Mouse (Mus musculus) left cerebral cortex, postnatal 36 days (tissue): ENCODE results near the gene Pom121l2. TPM values are rescaled to one million over a fixed set of nuclear protein-coding genes. Genes with fewer than 3 reads are reported as not detected.

Experiments used
- DNase-seq, 2 experiments: peaks; one replicate each; pipeline ENCODE4 v3.0.0; 2021 to 2022; ENCODE audit warnings: low spot score in 2 of 2, mixed read lengths in 1 of 2
- intact Hi-C: fragments of 180-260 bp; cut with DNase I; formaldehyde crosslinking; loops from one replicate; pipeline ENCODE4 v1.15.1; 2025
- total RNA-seq, 2 experiments: library from RNA; stranded (reverse); gene quantifications; 2 replicates each; pipeline ENCODE4 v1.2.3; 2021

Gene Pom121l2
- total RNA-seq, 2 experiments from 2014 or later: not detected

GRCm38 (mm10) chr13:22009642-22010041, 28.6 kb downstream of the Pom121l2 start, which contains the start of gene Prss16:
Gene Prss16, minus strand, starts transcription at chr13:22009742.
- no peak for DNase-seq
- intact Hi-C loops: no loop called here

GRCm38 (mm10) chr13:22013716-22014115, 32.7 kb downstream of the Pom121l2 start:
- no peak for DNase-seq
- intact Hi-C loops: loop anchor here (2.0 kb wide), 1 partner anchor 15 kb away; no protein-coding TSS in a partner anchor

GRCm38 (mm10) chr13:22014411-22014845, 33.4 kb downstream of the Pom121l2 start:
- intact Hi-C loops: no loop called here
- DNase-seq: no peak

GRCm38 (mm10) chr13:22015479-22016450, 34.8 kb downstream of the Pom121l2 start:
- intact Hi-C loops: loop anchor here (5.0 kb wide), 1 partner anchor 98 kb away; no protein-coding TSS in a partner anchor
- DNase-seq: peak; percentile 49 to 69

- no peak for DNase-seq
- intact Hi-C loops: loop anchor here (5.0 to 10.0 kb wide), 4 partner anchors 103 to 1497 kb away; no protein-coding TSS in a partner anchor
Measured at GRCm38 (mm10) chr13:22019934-22020835, 39.2 kb downstream of the Pom121l2 start.

GRCm38 (mm10) chr13:22020901-22021339, 39.9 kb downstream of the Pom121l2 start:
- intact Hi-C loops: loop anchor here (5.0 to 10.0 kb wide), 3 partner anchors 856 to 1496 kb away; no protein-coding TSS in a partner anchor
- peak in 1 of 2 experiments; percentile 50 for DNase-seq

GRCm38 (mm10) chr13:22021581-22021980, 40.6 kb downstream of the Pom121l2 start:
- intact Hi-C loops: loop anchor here (5.0 to 10.0 kb wide), 3 partner anchors 857 to 1496 kb away; no protein-coding TSS in a partner anchor
- no peak for DNase-seq

- intact Hi-C loops: loop anchor here (5.0 to 10.0 kb wide), 3 partner anchors 857 to 1495 kb away; no protein-coding TSS in a partner anchor
Measured at GRCm38 (mm10) chr13:22022241-22022640, 41.2 kb downstream of the Pom121l2 start.

GRCm38 (mm10) chr13:22026058-22027031, 45.4 kb downstream of the Pom121l2 start:
- DNase-seq: peak; percentile 78 to 85
- intact Hi-C loops: loop anchor here (2.0 to 10.0 kb wide), 4 partner anchors 89 to 1408 kb away; no protein-coding TSS in a partner anchor

More at GRCm38 (mm10) chr13:22022241-22022640, 41.2 kb downstream of the Pom121l2 start:
- peak; percentile 46 to 70 for DNase-seq

- intact Hi-C loops: loop anchor here (1.0 to 10.0 kb wide), 4 partner anchors 55 to 1406 kb away; no protein-coding TSS in a partner anchor
- peak; percentile 86 to 91 for DNase-seq
Measured at GRCm38 (mm10) chr13:22028673-22029460, 47.9 kb downstream of the Pom121l2 start.

GRCm38 (mm10) chr13:22029928-22030327, 48.9 kb downstream of the Pom121l2 start:
- intact Hi-C loops: loop anchor here (1.0 to 10.0 kb wide), 5 partner anchors 56 to 1405 kb away; no protein-coding TSS in a partner anchor
- no peak for DNase-seq

- intact Hi-C loops: loop anchor here (5.0 kb wide), 1 partner anchor 1382 kb away; no protein-coding TSS in a partner anchor
- no peak for DNase-seq
Measured at GRCm38 (mm10) chr13:22030493-22030892, 49.5 kb downstream of the Pom121l2 start.

- DNase-seq: no peak
- intact Hi-C loops: loop anchor here (5.0 kb wide), 1 partner anchor 1378 kb away; no protein-coding TSS in a partner anchor
Measured at GRCm38 (mm10) chr13:22033741-22034442, 52.9 kb downstream of the Pom121l2 start.

- intact Hi-C loops: loop anchor here (5.0 kb wide), 3 partner anchors 1378 to 1723 kb away; partner anchors contain the start of genes Hist1h2ac, Hist1h2bc and Hist1h4b
- DNase-seq: no peak
Measured at GRCm38 (mm10) chr13:22034443-22035266, 53.7 kb downstream of the Pom121l2 start.
